Mouse (Mus musculus): ENCODE measurements at regions not wholly inside any gene's neighbourhood (a gene's known extent, or its start where the extent isn't known, plus 50 kb on each side); places are given as distances from the start of the nearest gene placed in this dataset.

DNA sequence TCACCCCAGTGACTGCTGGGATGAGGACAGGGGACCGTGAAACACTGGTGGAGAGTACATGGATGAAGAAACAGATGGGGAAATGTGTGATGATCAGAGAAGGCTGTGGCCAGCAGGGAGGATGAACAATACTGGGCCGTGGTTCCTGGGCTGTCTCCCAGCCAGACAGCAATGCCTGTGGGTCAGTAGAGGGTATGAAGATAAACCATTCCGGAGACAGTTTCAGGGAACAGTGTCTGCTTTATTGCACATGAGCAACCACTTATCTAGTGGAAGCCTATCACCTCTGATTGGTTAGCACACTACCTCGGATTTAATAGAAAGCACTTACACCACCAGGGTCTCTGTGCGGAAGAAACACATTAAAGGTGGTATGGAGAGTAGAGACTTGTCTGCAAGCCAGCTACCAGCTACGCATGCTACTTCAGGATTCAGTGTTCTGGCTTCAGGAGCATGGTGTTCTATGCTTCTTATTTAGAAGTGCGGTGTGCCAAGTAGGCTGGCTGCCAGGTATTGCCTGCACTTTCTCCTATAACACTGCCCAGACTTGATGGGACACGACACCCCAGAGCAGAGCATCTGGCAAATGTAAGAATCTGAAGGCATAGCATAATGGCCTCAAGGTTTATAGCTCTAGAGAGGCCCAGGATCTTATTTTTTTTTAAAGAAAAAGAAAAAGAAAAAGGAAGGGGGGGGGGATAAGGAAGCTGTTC, 185.5 kb downstream of the Clic5 start:
- no peak for TF ChIP-seq CTCF (IDR thresholded peaks at IDR 0.05; ENCODE audit: low read depth)
- no peak for TF ChIP-seq EP300 (IDR thresholded peaks at IDR 0.05; ENCODE audit: low read depth)
